Mouse (Mus musculus) embryonic facial prominence, embryonic 11.5 days (tissue): Measurements from ENCODE around the gene Cela2a. TPM values are rescaled to one million over a fixed set of nuclear protein-coding genes. Genes with fewer than 3 reads are reported as not detected.
"Not testable (repeated sequence)": the region's sequence is repeated elsewhere in the genome, so short reads cannot be mapped to it uniquely, and the experiment has no call there.

ENCODE experiments used
- ATAC-seq: fragments of 200-750 bp; cut with Nextera tagmentation; replicated peaks from 2 replicates; pipeline ENCODE4 v1.8.0; 2017; ENCODE audit warnings: low read depth; ENCODE audit not compliant: insufficient number of reproducible peaks, low FRiP score, low TSS enrichment
- DNase-seq: peaks from one replicate; pipeline ENCODE4 v3.0.0-alpha.2; 2015; ENCODE audit warnings: low spot score
- H3K27ac ChIP-seq: fragments of 300-500 bp; sonication (generic); replicated peaks from 2 replicates; pipeline ENCODE4 v1.5.1; 2014; ENCODE audit warnings: mild to moderate bottlenecking, low read depth, low read length, control low read depth
- H3K27me3 ChIP-seq: fragments of 300-500 bp; sonication (generic); 2 replicates; pipeline ENCODE4 v1.6.1; 2014; ENCODE audit warnings: mild to moderate bottlenecking, low read length, moderate library complexity, mixed read lengths; ENCODE audit not compliant: control insufficient read depth, insufficient read depth
- H3K36me3 ChIP-seq: fragments of 300-500 bp; sonication (generic); replicated peaks from 2 replicates; pipeline ENCODE4 v1.6.1; 2014; ENCODE audit warnings: low read depth, mild to moderate bottlenecking, low read length, moderate library complexity, mixed read lengths; ENCODE audit not compliant: control insufficient read depth, insufficient read depth
- H3K4me1 ChIP-seq: fragments of 300-500 bp; sonication (generic); 2 replicates; pipeline ENCODE4 v1.6.1; 2014; ENCODE audit warnings: low read length, mixed read lengths; ENCODE audit not compliant: control insufficient read depth, insufficient read depth
- H3K4me2 ChIP-seq: fragments of 300-500 bp; sonication (generic); 2 replicates; pipeline ENCODE4 v1.6.1; 2014; ENCODE audit warnings: low read depth, mild to moderate bottlenecking, control low read depth, low read length, moderate library complexity
- H3K4me3 ChIP-seq: fragments of 300-500 bp; sonication (generic); 2 replicates; pipeline ENCODE4 v1.5.1; 2014; ENCODE audit warnings: low read depth, low read length, control low read depth
- H3K9ac ChIP-seq: fragments of 300-500 bp; sonication (generic); replicated peaks from 2 replicates; pipeline ENCODE4 v1.6.1; 2014; ENCODE audit warnings: mild to moderate bottlenecking, control low read depth, low read length
- H3K9me3 ChIP-seq: fragments of 300-500 bp; sonication (generic); replicated peaks from 2 replicates; pipeline ENCODE4 v1.6.1; 2016; ENCODE audit warnings: mild to moderate bottlenecking, low read length, inconsistent platforms, mixed read lengths; ENCODE audit not compliant: control insufficient read depth
- WGBS: fragments of 180-500 bp; shearing (Covaris S2); extraction: QIAGEN DNeasy Blood & Tissue Kit; methylation state at CpG from one replicate; pipeline ENCODE4 v1.1.7; 2014; 5-methylcytosine and 5-hydroxymethylcytosine counted together
- polyA plus RNA-seq: library from polyadenylated mRNA; unstranded; fragments of >200 nt; fragmentation: Nextera tagmentation; extraction: Ambion mirVana; gene quantifications from 2 replicates; pipeline ENCODE4 v1.2.1, GENCODE M21; 2014

Cela2a gene
- polyA plus RNA-seq, 1 experiment from 2014 or later = not detected

DNA sequence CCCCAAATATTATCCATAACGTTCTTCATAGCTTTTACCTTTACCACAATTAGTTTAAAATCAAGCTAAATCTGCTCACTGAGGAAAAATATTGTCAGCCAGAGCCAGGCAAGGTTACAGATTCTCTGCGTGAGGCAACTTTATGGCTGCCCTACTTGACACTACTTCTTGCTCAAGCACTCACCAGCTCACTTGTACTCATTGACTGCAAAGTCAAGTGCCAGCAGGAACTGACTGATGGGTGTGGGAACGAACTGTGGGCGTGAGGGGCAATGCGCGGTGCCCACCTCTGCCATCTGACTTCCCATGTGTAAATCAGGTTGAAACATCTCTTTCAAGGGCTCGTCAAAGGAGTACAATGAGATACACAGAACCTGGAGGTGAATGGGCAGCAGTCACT, 38.5 kb downstream of the Cela2a start:
- Histone ChIP-seq H3K4me1 (peaks cover 4% of the 10 kb centered on the region; the same call in 1 of the 2 replicates), H3K27ac (no peak overlapping the region), H3K36me3 (no peaks in the 10 kb centered on the region), H3K4me2 (no peak overlapping the region), H3K27me3 (no peaks in the 10 kb centered on the region), H3K9me3 (no peaks in the 10 kb centered on the region), H3K9ac (no peak overlapping the region), H3K4me3 (no peak overlapping the region)
- DNase-seq = no peak
- WGBS = 91% methylated on average over 7 of the region's 7 CpGs
- no peak for ATAC-seq

DNA sequence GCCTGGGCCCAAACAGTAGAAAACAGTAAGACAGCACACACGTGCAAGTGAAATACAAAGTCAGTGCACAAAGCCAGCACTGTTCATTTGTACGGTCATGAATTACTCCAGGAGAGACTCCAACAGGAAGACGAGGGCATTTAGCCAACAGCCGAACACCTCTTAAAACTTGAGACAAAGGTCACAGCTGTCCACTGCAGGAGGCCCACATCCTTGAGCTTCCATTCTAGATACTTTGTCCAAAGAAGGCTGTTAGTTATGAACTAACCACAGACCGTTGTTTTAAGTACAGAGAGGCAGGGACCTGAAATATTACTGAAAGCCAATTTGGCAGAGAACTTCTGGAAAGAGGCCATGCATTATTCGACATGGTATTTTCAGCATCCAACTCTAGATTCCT, 38.9 kb downstream of the Cela2a start:
- H3K27ac ChIP-seq = no peak overlapping the region
- peaks cover 4% of the 10 kb centered on the region; the same call in 1 of the 2 replicates for H3K4me1 ChIP-seq
- no peak for ATAC-seq
- H3K9ac ChIP-seq = no peak overlapping the region
- H3K36me3 ChIP-seq = no peaks in the 10 kb centered on the region
- no peak overlapping the region for H3K4me2 ChIP-seq
- WGBS = 85% methylated on average over 6 of the region's 6 CpGs
- no peak overlapping the region for H3K4me3 ChIP-seq
- no peak for DNase-seq
- H3K27me3 ChIP-seq = no peaks in the 10 kb centered on the region
- H3K9me3 ChIP-seq = no peaks in the 10 kb centered on the region

DNA sequence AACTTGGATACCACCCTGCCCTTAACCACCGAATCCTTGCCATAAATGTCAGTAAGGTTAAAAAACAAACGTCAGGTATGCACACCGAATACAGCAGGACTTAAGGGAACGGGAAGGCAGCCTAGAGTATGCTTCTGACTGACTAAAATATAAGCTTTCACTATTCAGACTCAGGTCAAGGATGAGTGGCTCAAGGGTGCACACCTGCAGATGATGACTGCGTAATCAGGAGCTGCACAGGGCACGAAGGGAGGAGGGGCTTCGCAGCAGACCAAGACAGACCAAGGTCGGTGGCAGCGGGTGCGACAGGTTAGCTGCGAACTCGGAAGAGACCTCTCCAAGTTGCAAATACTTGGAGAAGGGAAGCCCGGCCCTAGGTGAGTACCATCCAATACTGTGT, 39.8 kb downstream of the Cela2a start:
- Histone ChIP-seq H3K27ac (no peak overlapping the region), H3K4me1 (peaks cover 4% of the 10 kb centered on the region; the same call in 1 of the 2 replicates), H3K36me3 (no peaks in the 10 kb centered on the region; the same call in 1 of the 2 replicates), H3K27me3 (no peaks in the 10 kb centered on the region), H3K9ac (no peak overlapping the region), H3K9me3 (no peaks in the 10 kb centered on the region), H3K4me2 (no peak overlapping the region), H3K4me3 (no peak overlapping the region)
- DNase-seq = no peak
- WGBS = 89% methylated on average over 13 of the region's 13 CpGs
- no peak for ATAC-seq

DNA sequence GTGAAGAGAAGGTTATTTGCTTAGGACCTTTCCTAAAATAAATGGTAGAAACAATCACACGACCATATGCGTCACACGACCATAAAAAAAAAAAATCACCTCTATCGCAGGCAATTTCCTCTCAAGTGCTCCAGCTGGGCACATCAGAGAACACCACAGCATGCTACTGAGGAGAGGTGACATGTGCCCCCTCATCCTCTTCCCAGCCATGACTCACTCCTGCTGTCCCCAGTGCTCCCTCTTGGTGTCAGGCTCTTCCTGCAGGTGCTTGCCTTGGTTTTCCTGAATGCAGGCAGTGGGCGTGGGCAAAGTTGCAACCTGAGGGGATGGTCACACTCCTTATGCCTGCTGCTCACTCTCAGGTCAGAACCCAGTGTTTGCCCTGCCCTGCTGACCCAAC, 41.1 kb downstream of the Cela2a start:
- 88% methylated on average over 5 of the region's 5 CpGs for WGBS
- H3K4me3 ChIP-seq = no peak overlapping the region
- H3K9me3 ChIP-seq = no peaks in the 10 kb centered on the region
- H3K4me1 ChIP-seq = peaks cover 3% of the 10 kb centered on the region; the same call in 1 of the 2 replicates
- H3K27me3 ChIP-seq = no peaks in the 10 kb centered on the region
- H3K36me3 ChIP-seq = no peaks in the 10 kb centered on the region; the same call in 1 of the 2 replicates
- DNase-seq (no peak), ATAC-seq (no peak)
- H3K9ac ChIP-seq = no peak overlapping the region
- no peak overlapping the region for H3K27ac ChIP-seq
- no peak overlapping the region for H3K4me2 ChIP-seq

DNA sequence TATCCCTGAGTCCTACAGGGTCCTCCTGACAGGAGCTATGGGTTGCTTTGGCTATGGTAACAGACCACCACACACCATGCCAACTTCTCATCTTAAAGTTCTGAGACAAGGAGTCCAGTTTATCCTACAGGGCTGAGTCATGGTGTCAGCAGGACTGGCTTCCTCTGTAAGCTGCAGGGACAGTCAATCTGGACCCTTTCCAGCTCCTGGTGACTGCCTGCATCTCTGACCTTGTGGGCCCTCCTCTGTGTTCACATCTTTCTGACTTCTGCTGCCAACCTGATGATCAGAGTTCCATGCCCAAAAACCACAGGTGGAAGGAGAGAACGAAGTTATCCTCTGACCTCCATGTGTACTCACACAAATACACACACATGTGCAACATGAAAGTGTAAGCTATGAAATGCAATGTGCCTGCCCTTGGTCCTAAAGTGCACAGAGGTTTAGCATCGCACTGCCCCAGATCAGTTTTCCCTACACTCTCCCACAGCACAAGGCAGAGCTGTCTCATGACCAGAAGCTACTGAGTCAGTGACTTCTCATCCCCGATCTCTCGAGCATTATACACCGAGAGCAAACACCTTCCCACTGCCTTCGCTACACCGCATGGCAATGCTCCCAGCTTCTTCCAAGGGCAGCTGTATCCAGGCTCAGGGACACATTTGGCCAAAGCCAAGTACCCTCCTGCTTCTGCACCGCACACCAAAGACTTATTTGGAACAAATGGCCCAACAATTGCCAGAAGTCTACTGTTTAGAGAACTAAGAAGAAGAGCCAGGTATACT, 44.6 kb downstream of the Cela2a start:
- Histone ChIP-seq H3K36me3 (no peaks in the 10 kb centered on the region; the same call in 1 of the 2 replicates), H3K4me1 (no peaks in the 10 kb centered on the region)
- ATAC-seq = no peak

GRCm38 (mm10) chr4:141779828-141780227, 46.1 kb downstream of the Cela2a start:
- no peak overlapping the region for H3K4me2 ChIP-seq
- 94% methylated on average over 8 of the region's 8 CpGs for WGBS
- no peak overlapping the region for H3K4me3 ChIP-seq
- ATAC-seq (no peak), DNase-seq (no peak)
- H3K9me3 ChIP-seq = no peaks in the 10 kb centered on the region
- H3K4me1 ChIP-seq = no peaks in the 10 kb centered on the region
- H3K27ac ChIP-seq = no peak overlapping the region
- H3K9ac ChIP-seq = no peak overlapping the region
- no peaks in the 10 kb centered on the region for H3K27me3 ChIP-seq
- no peaks in the 10 kb centered on the region; the same call in 1 of the 2 replicates for H3K36me3 ChIP-seq

More for the DNA sequence above, 44.6 kb downstream of the Cela2a start:
- Histone ChIP-seq H3K4me3 (no peak overlapping the region), H3K27me3 (no peaks in the 10 kb centered on the region), H3K4me2 (no peak overlapping the region), H3K9me3 (no peaks in the 10 kb centered on the region), H3K27ac (no peak overlapping the region), H3K9ac (no peak overlapping the region)
- 91% methylated on average over 8 of the region's 8 CpGs for WGBS
- DNase-seq = no peak

DNA sequence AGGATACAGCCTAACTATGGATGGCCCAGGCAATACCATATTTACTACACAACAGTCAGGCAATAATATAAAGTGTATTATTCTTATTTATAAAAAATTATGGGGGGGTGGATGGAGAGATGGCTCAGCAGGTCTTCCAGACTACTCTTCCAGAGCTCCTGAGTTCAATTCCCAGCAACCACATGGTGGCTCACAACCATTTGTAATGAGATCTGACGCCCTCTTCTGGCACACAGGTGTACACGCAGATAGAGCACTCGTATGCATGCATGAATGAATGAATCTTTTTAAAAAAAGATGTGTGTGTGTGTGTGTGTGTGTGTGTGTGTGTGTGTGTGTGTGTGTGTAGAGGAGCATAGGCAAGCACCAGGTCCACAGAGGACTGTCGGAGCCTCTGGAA, 52.9 kb downstream of the Cela2a start:
- not testable (repeated sequence) for ATAC-seq, H3K27me3 ChIP-seq, H3K9me3 ChIP-seq, H3K4me1 ChIP-seq, H3K4me2 ChIP-seq, H3K27ac ChIP-seq, H3K36me3 ChIP-seq, H3K4me3 ChIP-seq, DNase-seq, H3K9ac ChIP-seq
- WGBS = 84% methylated on average over 4 of the region's 4 CpGs

DNA sequence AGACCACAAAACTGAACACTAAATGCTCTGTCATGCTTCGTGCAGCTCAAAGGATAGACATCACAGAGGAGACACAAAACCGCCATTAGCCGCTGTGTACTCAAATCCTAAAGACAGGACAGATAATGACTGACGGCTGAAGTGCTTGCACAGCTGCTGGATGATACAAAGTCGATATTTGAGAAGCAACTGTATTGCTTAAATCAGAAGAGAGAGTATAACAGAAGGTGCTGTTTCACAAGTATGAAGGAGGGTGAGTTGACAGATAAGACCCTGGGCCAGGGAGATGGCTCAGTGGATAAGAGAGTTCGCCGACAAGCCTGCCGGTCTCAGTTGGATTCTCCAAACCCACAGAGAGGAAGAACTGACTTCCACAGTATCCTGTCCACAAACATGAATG, 54.1 kb downstream of the Cela2a start:
- Histone ChIP-seq H3K9ac (no peak overlapping the region), H3K27ac (no peak overlapping the region), H3K4me1 (no peaks in the 10 kb centered on the region), H3K4me3 (no peak overlapping the region), H3K4me2 (no peak overlapping the region), H3K36me3 (no peaks in the 10 kb centered on the region; the same call in none of the 2 replicates), H3K9me3 (no peaks in the 10 kb centered on the region), H3K27me3 (no peaks in the 10 kb centered on the region)
- no peak for ATAC-seq
- WGBS = 89% methylated on average over 8 of the region's 8 CpGs
- no peak for DNase-seq
